Mouse (Mus musculus): Measurements from ENCODE around the gene Otud7a. TPM values are rescaled to one million over a fixed set of nuclear protein-coding genes. Genes with fewer than 3 reads are reported as not detected.
"Not testable (repeated sequence)": the region's sequence is repeated elsewhere in the genome, so short reads cannot be mapped to it uniquely, and the experiment has no call there.

Otud7a gene
- total RNA-seq, 2 experiments from 2014 or later, result 2.7 to 2.9 TPM

GRCm38 (mm10) chr7:63556324-63556723 lies 111.8 kb downstream of the Otud7a start:
- DNase-seq (ENCODE audit: low spot score in 2 of 2), result no peak

GRCm38 (mm10) chr7:63558918-63559317 lies 114.4 kb downstream of the Otud7a start:
- no peak for DNase-seq (ENCODE audit: low spot score in 2 of 2)

- DNase-seq (ENCODE audit: low spot score in 2 of 2), result no peak
Observed at GRCm38 (mm10) chr7:63559679-63560078, 115.1 kb downstream of the Otud7a start.

- DNase-seq (ENCODE audit: low spot score in 2 of 2), result no peak
Observed at GRCm38 (mm10) chr7:63583310-63583709, 138.8 kb downstream of the Otud7a start.

- no peak for DNase-seq (ENCODE audit: low spot score in 2 of 2)
Observed at GRCm38 (mm10) chr7:63586184-63586870, 141.8 kb downstream of the Otud7a start.

- no peak for DNase-seq (ENCODE audit: low spot score in 2 of 2)
Observed at GRCm38 (mm10) chr7:63590305-63590704, 145.8 kb downstream of the Otud7a start.

GRCm38 (mm10) chr7:63591322-63591721 lies 146.8 kb downstream of the Otud7a start:
- no peak for DNase-seq (ENCODE audit: low spot score in 2 of 2)

DNA sequence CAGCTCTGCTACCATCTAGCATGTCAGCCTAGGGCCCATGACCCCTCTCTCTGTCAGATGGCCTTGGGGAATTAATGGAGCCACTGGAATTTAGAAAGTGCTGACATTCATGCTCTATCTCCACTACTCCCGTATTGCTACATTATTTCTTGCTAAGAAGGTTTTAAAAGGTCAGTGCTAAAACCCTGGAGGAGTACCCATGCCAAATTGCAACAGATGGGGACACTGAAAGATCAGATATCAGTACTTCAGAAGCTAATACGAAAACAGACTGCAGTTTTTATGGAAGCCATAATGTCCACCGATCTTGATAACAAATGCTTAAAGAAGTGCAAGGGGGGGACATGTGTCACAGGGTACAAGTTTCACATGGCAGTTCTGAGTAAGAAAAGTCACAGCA lies 147.5 kb downstream of the Otud7a start:
- DNase-seq (ENCODE audit: low spot score in 2 of 2), result no peak

GRCm38 (mm10) chr7:63604827-63605226 lies 160.3 kb downstream of the Otud7a start:
- DNase-seq (ENCODE audit: low spot score in 2 of 2), result no peak

DNA sequence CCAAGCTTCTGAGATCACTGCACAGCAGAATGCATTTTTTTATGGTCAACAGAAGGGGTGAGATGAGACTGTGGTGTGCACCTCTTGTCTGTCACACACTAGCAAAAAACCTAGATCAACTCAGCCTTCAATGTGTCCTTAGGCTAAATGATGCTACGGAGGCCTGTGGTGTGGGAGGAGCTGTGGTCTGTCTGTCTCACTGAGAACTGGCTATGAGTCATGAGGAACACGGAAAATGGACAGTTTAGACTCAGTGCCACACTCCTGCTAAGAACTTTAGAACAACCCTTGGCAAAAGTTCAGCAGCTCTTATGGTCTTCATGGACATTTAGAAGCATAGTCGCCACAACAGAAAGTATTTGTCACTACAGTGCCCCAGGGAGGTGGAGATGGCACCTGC lies 172.5 kb downstream of the Otud7a start:
- DNase-seq (ENCODE audit: low spot score in 2 of 2), result no peak

DNA sequence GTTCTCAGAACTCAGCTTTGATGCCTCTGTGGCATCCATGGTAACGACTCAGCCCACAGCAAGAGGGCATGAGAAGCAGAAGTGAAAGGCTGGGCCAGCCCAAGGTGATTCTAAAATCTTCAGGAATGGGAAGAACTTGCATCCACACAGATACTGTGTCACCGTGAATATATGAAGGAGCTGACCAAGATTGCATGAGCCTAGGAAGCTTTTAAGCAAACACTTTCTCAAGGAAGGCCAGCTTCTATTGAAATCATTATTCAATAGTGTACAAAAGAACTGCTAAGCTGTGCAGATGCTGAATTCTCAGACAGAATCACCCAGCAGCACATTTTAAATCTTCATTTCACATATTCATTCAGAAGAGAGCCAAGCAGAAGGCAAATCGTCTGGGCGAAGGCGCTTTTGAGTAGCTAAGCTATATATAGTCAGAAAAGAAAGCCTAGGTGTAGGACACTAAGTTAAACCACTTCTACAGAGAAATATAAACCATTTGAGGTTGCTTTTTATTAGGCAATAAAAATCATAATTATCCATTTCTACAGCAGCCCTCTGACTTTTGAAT lies 176.3 kb downstream of the Otud7a start:
- no peak for DNase-seq (ENCODE audit: low spot score in 2 of 2)

- no peak for DNase-seq (ENCODE audit: low spot score in 2 of 2)
Observed at GRCm38 (mm10) chr7:63637651-63638050, 193.1 kb downstream of the Otud7a start.

GRCm38 (mm10) chr7:63644002-63644401 lies 199.5 kb downstream of the Otud7a start:
- no peak for DNase-seq (ENCODE audit: low spot score in 2 of 2)

- no peak for DNase-seq (ENCODE audit: low spot score in 2 of 2)
Observed at GRCm38 (mm10) chr7:63647136-63647535, 202.6 kb downstream of the Otud7a start.

DNA sequence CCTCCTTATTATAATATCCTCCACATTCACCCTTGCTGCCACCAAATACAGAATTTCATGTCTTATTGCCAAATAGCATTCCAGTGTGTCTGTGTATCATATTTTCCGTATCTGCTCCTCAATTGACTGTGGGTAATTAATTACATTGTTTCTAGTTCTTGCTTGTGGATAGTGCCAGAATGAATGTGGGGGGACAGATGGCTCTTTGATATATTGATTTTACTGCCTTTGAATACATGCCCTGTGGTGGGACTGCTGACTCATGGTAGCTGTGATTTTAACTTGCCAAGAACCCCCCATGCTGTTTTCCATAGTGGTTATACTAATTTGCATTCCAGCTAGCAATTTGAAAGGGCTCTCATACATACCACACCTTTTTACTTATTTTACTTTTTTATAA lies 215.7 kb downstream of the Otud7a start:
- no peak for DNase-seq (ENCODE audit: low spot score in 2 of 2)

DNA sequence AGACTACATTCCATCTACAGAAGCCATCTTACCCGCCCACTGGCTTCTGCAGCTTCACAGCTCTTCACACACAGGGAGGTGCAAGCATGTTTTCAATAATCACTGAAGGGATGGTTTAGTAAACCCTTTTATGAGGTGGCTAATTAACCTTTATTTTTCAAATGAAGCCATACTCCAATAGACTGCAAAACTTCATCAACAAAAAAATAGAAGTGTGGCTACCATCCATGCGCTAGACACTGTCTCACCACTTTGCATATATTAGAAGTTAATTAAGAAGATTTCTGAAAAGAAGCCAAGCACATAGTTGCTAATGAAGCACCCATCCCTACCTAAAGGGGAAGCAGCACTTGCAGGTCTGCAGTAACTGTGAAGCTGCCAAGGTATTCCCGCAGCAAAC lies 218.2 kb downstream of the Otud7a start:
- no peak for DNase-seq (ENCODE audit: low spot score in 2 of 2)

DNA sequence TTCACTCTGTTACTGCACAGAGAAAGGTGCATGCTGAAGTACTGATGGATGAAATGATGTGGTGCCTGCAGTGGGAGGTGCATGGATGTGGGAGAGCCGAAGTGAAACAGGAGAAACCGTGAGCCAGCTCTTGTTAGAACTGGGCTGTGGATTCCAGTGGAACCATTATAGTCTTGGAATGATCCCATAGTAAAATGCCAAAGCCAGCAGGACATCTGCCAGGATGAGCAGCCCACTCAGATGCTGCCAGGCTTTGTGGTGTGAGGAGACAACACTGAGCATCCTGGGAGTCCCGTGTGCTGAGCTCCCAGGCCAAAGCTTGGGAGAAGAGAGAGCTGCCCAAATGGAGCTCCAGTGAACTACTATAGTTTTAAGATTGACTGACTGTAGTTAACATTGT lies 220.9 kb downstream of the Otud7a start:
- DNase-seq (ENCODE audit: low spot score in 2 of 2), result no peak

DNA sequence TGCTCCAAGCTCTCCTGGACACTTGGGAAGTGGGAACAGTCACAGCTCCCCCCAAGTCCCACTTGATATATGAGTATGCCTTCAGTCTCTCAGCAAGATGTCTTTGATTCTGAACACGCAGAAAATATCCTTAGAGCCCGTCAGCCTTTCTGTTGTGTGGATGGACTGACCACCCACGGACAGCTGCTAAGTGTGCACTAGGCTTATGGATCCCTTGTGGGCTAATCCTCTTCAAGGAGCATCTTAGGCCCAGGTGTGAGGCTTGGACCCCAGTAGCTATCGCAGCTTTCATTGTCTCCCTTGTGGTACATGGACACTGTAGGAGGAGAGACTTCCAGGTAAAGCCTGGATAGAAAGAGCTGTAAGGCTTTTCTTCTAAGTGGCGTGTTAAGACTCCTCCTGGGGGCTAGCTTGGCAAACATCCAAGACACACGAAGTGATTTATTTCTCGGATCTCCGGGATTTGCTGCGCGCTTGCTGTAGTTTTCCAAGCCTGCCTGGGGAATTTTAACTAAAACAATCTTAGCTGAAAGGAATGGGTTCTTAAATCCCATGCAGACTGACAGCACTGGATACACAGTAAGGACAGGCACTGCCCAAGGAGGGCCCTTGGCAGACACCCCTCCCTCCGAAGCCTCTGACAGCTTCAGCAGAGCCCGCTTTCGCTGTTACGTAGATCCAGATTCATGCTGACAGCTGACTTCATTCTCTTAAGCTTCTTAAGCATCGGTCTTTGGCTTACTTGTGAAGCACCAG lies 223.6 kb downstream of the Otud7a start:
- no peak for DNase-seq (ENCODE audit: low spot score in 2 of 2)

GRCm38 (mm10) chr7:63668951-63669350 lies 224.4 kb downstream of the Otud7a start:
- DNase-seq (ENCODE audit: low spot score in 2 of 2), result no peak

DNA sequence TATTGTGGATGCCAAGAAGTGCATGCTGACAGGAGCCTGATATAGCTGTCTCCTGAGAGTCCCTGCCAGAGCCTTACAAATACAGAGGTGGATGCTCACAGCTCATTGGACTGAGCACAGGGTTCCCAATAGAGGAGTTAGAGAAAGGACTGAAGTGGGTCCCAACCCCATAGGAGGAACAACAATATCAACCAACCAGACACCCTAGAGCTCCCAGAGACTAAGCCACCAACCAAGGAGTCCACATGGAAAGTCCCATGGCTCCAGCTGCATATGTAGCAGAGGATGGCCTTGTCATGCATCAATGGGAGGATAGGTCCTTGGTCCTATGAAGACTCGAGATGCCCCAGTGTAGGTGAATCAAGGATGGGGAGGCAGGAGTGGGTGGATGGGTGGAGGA lies 226.4 kb downstream of the Otud7a start:
- DNase-seq (ENCODE audit: low spot score in 2 of 2), result not testable (repeated sequence)

DNA sequence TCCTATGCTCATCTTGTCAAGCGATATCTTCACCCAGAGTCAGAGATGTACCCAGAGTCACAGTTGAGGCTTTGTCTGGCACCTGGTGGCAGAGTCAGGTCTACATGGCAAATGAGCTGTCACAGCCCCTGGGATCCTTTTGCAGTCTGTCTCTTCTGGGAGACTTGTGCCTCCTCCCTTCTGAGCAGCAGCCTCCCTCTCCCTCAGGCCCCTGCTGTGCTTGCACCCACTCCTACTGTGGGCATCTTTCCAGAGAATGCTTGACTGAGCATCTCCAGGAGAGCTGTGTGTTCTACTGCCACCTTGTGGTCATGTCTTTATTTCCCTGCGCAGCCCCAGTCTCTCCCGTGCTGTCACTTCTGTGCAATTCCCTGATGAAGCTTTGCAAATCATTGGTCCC lies 227.4 kb downstream of the Otud7a start:
- DNase-seq (ENCODE audit: low spot score in 2 of 2), result no peak

GRCm38 (mm10) chr7:63676631-63677030 lies 232.1 kb downstream of the Otud7a start:
- no peak for DNase-seq (ENCODE audit: low spot score in 2 of 2)
